Mouse (Mus musculus): Measurements from ENCODE around the gene Mettl2. TPM values are rescaled to one million over a fixed set of nuclear protein-coding genes. Genes with fewer than 3 reads are reported as not detected.
A peak's percentile ranks its signal among the peaks of the same experiment; 100 is the strongest.

Gene Mettl2
- polyA plus RNA-seq, 1 experiment from 2014 or later, result 36.1 TPM

DNA sequence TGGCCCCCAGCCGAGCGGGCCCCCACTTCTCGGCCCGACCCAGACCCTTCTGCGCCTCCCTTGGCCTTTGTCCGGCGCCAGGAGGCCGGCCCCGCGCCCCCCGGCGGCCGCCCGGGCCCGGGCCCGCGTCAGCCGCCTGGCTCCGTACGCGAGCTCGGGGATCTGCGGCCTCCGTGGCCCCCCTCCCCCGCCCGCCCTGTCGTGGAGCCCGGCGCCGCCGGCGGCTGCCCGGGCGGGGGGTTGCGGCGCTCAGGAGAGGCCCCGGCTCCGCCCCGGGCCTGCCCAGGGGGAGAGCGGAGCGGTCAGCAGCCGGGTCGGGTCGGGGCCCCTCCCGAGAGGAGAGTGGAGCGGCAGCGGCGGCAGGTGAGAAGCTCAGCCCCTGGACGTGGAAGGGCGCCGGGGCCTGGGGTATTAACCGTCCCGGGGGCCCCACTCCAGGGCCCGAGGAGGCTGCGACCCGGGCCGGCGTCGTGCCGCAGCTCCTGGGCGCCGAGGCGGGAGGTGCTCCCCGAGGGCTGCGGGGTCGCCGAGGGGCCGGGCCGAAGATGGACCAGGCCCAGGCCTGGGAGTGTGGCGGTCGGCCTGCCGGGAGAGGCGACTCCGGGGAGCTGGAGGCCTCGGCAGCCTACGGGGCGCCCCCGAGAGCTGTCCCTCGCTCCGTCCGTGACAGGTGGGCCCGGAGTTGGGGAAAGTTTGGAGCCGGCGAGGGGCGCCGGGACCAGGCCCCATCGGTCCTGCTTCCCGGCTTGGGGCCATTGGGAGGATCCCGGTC lies 55.6 kb downstream of the Mettl2 start:
- peaks cover 10% of the 10 kb centered on the region for H3K36me3 ChIP-seq
- peak; percentile 27 for ATAC-seq (ENCODE audit: insufficient read depth, low FRiP score, low read depth)
- peak overlapping the region; percentile 98 for H3K27ac ChIP-seq
- 2% methylated on average over 71 of the region's 89 CpGs for WGBS
- peak overlapping the region; percentile 52 for H3K4me2 ChIP-seq
- H3K4me3 ChIP-seq (replicated peaks), result peak overlapping the region; percentile 96
- peaks cover 6% of the 10 kb centered on the region for H3K4me1 ChIP-seq
- no peaks in the 10 kb centered on the region for H3K9me3 ChIP-seq
- H3K27me3 ChIP-seq (replicated peaks), result no peaks in the 10 kb centered on the region
- peak overlapping the region; percentile 97 for H3K9ac ChIP-seq

DNA sequence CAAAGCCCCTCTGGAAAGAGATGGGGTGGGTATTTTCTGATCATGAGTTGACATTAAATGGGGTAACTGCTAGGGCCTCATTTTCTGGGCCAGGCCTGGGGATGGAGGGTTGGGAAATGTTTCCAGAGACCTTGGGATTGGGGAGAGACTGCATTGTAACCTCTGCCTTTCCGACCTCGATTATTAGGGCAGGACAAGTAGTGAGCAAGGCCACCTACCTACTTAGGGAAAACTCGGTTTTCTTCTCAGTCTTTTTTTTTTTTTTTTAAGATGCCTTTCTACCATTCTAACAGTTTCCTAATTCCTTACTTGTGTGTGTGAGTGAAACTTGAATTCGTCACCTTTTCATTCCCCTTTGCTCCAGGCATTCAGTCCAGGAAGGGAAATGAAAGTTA lies 56.2 kb downstream of the Mettl2 start:
- H3K27me3 ChIP-seq (replicated peaks), result no peaks in the 10 kb centered on the region
- peaks cover 10% of the 10 kb centered on the region for H3K36me3 ChIP-seq
- peak overlapping the region; percentile 96 for H3K4me3 ChIP-seq (replicated peaks)
- H3K4me1 ChIP-seq, result peaks cover 6% of the 10 kb centered on the region
- no peak for ATAC-seq (ENCODE audit: insufficient read depth, low FRiP score, low read depth)
- H3K4me2 ChIP-seq, result peak overlapping the region; percentile 52
- peak overlapping the region; percentile 97 for H3K9ac ChIP-seq
- WGBS, result 2% methylated on average over 4 of the region's 4 CpGs
- no peaks in the 10 kb centered on the region for H3K9me3 ChIP-seq
- H3K27ac ChIP-seq, result peak overlapping the region; percentile 98

DNA sequence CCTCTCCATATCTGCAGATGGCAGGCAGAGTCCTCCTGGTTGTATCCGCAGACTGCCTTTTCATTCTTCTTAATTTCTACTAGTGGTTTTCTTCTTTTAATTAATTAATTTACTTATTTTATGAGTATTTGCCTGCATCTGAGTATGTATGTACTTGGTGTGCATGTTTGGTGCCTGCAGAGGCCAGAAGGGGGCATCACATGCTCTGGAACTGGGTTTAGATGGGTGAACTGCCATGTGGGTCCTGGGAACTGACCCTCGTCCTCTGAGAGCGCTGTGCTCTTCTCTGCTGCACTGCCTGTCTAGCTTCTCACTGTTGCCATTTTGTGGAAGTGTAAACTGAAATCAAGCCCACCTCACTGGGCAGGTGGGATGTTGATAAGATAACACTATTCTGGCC lies 58.5 kb downstream of the Mettl2 start:
- no peak for ATAC-seq (ENCODE audit: insufficient read depth, low FRiP score, low read depth)
- no peaks in the 10 kb centered on the region for H3K9me3 ChIP-seq
- H3K4me3 ChIP-seq (replicated peaks), result no peak overlapping the region
- no peak overlapping the region for H3K27ac ChIP-seq
- no peaks in the 10 kb centered on the region for H3K27me3 ChIP-seq (replicated peaks)
- no peak overlapping the region for H3K4me2 ChIP-seq
- H3K36me3 ChIP-seq, result peaks cover 12% of the 10 kb centered on the region
- 87% methylated on average over 3 of the region's 3 CpGs for WGBS
- no peak overlapping the region for H3K9ac ChIP-seq
- peaks cover 5% of the 10 kb centered on the region for H3K4me1 ChIP-seq

Other genes starting within 250 kb of the Mettl2 start
- 0.58 TPM in 1 of 2 replicates, not detected in the other for gene Efcab3, start 62.8 kb upstream of the Mettl2 start, polyA plus RNA-seq (2015; fragmentation: Nextera tagmentation; extraction: Ambion mirVana)
- gene Gm10842, start 20.5 kb downstream of the Mettl2 start, polyA plus RNA-seq (2015; fragmentation: Nextera tagmentation; extraction: Ambion mirVana), result not detected in 2 replicates
- 15.1 and 17.4 TPM in 2 replicates for gene Tlk2, start 52.4 kb downstream of the Mettl2 start, polyA plus RNA-seq (2015; fragmentation: Nextera tagmentation; extraction: Ambion mirVana)
- gene Mrc2, start 166.2 kb downstream of the Mettl2 start, polyA plus RNA-seq (2015; fragmentation: Nextera tagmentation; extraction: Ambion mirVana), result 10.7 and 12.4 TPM in 2 replicates